Mouse (Mus musculus) myocyte (in vitro differentiated cells): ENCODE results near the gene Chd9. TPM values are rescaled to one million over a fixed set of nuclear protein-coding genes. Genes with fewer than 3 reads are reported as not detected.

Experiments
- H3K27me3 ChIP-seq: one replicate; pipeline ENCODE4 v1.6.1; 2011; ENCODE audit not compliant: control insufficient read depth, insufficient read depth, insufficient read length
- H3K36me3 ChIP-seq: one replicate; pipeline ENCODE4 v1.6.1; 2011; ENCODE audit not compliant: control insufficient read depth, insufficient read depth
- H3K4me2 ChIP-seq: one replicate; pipeline ENCODE4 v1.6.1; 2011; ENCODE audit warnings: low read depth, control low read depth
- H3K4me3 ChIP-seq: one replicate; pipeline ENCODE4 v1.5.1; 2011; ENCODE audit warnings: mild to moderate bottlenecking, control low read depth, moderate library complexity
- H3K79me2 ChIP-seq: one replicate; pipeline ENCODE4 v1.6.1; 2011; ENCODE audit not compliant: control insufficient read depth, insufficient read depth
- H3ac ChIP-seq: one replicate; pipeline ENCODE4 v1.6.1; 2011; ENCODE audit not compliant: control insufficient read depth, insufficient read length
- CEBPB ChIP-seq: IDR thresholded peaks from 2 replicates; pipeline ENCODE4 v1.6.1; 2011; ENCODE audit warnings: mild to moderate bottlenecking, moderate library complexity; ENCODE audit not compliant: poor library complexity, insufficient read depth, severe bottlenecking
- E2F4 ChIP-seq: IDR thresholded peaks from one replicate; pipeline ENCODE4 v1.6.1; 2011; ENCODE audit warnings: mild to moderate bottlenecking, control low read depth, moderate library complexity; ENCODE audit not compliant: insufficient read depth
- MAX ChIP-seq: IDR thresholded peaks from one replicate; pipeline ENCODE4 v1.6.1; 2011; ENCODE audit warnings: low read depth, mild to moderate bottlenecking, control low read depth
- MYOD1 ChIP-seq, 3 experiments: IDR thresholded peaks; one replicate each; pipeline ENCODE4 v1.6.1; 2011; ENCODE audit warnings: control low read depth in 2 of 3, low read depth in 2 of 3, mild to moderate bottlenecking in 2 of 3, moderate library complexity in 1 of 3; ENCODE audit not compliant: insufficient read length in 2 of 3, control insufficient read depth in 1 of 3
- MYOG ChIP-seq, 3 experiments: IDR thresholded peaks; one replicate each; pipeline ENCODE4 v1.6.1; 2011; ENCODE audit warnings: control low read depth in 2 of 3, low read depth in 2 of 3, mild to moderate bottlenecking in 2 of 3; ENCODE audit not compliant: insufficient read length in 2 of 3, control insufficient read depth in 1 of 3, insufficient read depth in 1 of 3
- POLR2A ChIP-seq: IDR thresholded peaks from one replicate; pipeline ENCODE4 v1.6.1; 2011; ENCODE audit warnings: low read depth, mild to moderate bottlenecking, control low read depth, moderate library complexity; ENCODE audit not compliant: insufficient read length
- POLR2AphosphoS2 ChIP-seq: IDR thresholded peaks from one replicate; pipeline ENCODE4 v1.6.1; 2011; ENCODE audit warnings: low read depth, control low read depth; ENCODE audit not compliant: insufficient read length
- REST ChIP-seq: IDR thresholded peaks from one replicate; pipeline ENCODE4 v1.6.1; 2011; ENCODE audit warnings: mild to moderate bottlenecking, control low read depth, moderate library complexity; ENCODE audit not compliant: insufficient read depth, insufficient read length
- SRF ChIP-seq: IDR thresholded peaks from one replicate; pipeline ENCODE4 v1.6.1; 2011; ENCODE audit warnings: low read depth; ENCODE audit not compliant: control insufficient read depth, insufficient read length
- TCF12 ChIP-seq: IDR thresholded peaks from one replicate; pipeline ENCODE4 v1.6.1; 2011; ENCODE audit warnings: mild to moderate bottlenecking, control low read depth; ENCODE audit not compliant: poor library complexity, insufficient read depth, severe bottlenecking
- TCF3 ChIP-seq: IDR thresholded peaks from one replicate; pipeline ENCODE4 v1.6.1; 2011; ENCODE audit warnings: low read depth, control low read depth; ENCODE audit not compliant: insufficient read length
- USF1 ChIP-seq: IDR thresholded peaks from one replicate; pipeline ENCODE4 v1.6.1; 2011; ENCODE audit warnings: low read depth, mild to moderate bottlenecking, control low read depth, moderate library complexity
- polyA plus RNA-seq: library from polyadenylated mRNA; unstranded; fragments of >200 nt; fragmentation: generic; extraction: Trizol; gene quantifications from one replicate; pipeline ENCODE4 v1.2.1, GENCODE M21; 2012; ENCODE audit warnings: missing spikeins

Chd9 gene
- polyA plus RNA-seq, 1 experiment: 29.6 TPM

DNA sequence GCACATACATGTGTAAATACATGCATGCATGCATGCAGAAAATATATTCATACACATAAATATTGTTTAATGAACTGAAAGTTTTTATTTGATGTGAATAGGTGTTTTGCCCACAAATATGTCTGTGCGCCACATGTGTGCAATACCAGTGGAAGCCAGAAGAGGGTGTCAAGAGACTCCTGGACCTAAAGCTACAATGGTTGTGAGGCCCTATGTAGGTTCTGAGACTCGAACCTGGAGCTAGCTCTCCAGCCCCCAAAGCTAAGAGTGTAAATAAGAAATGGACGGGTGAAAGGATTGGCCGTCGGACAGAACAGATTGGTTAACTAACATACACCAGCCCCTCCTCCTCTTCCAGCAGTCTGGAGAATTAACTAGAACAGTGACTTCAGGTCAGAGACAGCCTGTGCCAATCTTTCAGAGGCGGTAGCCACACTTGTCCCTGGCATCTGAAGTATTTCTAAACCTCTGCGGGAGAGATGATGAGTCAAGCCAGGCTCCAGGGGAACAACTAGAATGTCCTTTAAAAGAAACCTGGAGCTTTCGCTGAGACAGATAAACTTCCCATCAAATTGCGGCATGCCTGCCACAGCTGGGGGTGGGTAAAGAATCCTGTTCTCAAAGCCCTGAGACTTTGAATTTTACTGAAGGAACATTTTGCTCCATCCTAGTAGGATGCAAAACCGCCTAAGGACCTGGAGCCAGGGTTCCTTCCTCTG is 14.4 kb upstream of the Chd9 start:
- H3K79me2 ChIP-seq: no peaks in the 10 kb centered on the region
- no peak overlapping the region for H3ac ChIP-seq
- H3K4me3 ChIP-seq: no peak overlapping the region
- no peaks in the 10 kb centered on the region for H3K36me3 ChIP-seq
- no peak for TF ChIP-seq MAX
- no peak for TF ChIP-seq CEBPB
- TF ChIP-seq TCF12: no peak
- no peak for TF ChIP-seq POLR2A
- TF ChIP-seq USF1: no peak
- no peak for TF ChIP-seq MYOG (IDR thresholded peaks at IDR 0.05; ENCODE audit: control insufficient read depth in 1 of 3, insufficient read depth in 1 of 3, insufficient read length in 2 of 3, low read depth in 2 of 3)
- no peak for TF ChIP-seq SRF
- no peaks in the 10 kb centered on the region for H3K27me3 ChIP-seq
- H3K4me2 ChIP-seq: no peak overlapping the region

GRCm38 (mm10) chr8:90816061-90816882 is 11.9 kb upstream of the Chd9 start:
- Histone ChIP-seq H3ac (no peak overlapping the region), H3K4me3 (no peak overlapping the region), H3K36me3 (no peaks in the 10 kb centered on the region), H3K27me3 (no peaks in the 10 kb centered on the region), H3K4me2 (no peak overlapping the region), H3K79me2 (no peaks in the 10 kb centered on the region)
- no peak for TF ChIP-seq USF1
- TF ChIP-seq CEBPB: no peak
- no peak for TF ChIP-seq TCF12
- no peak for TF ChIP-seq MYOG (IDR thresholded peaks at IDR 0.05; ENCODE audit: control insufficient read depth in 1 of 3, insufficient read depth in 1 of 3, insufficient read length in 2 of 3, low read depth in 2 of 3)
- no peak for TF ChIP-seq REST

GRCm38 (mm10) chr8:90817293-90817692 is 10.9 kb upstream of the Chd9 start, which contains the start of gene Gm19935:
TSS of gene Gm19935 (minus strand) at chr8:90817393.
- H3K4me2 ChIP-seq: no peak within 1 kb of the TSS

DNA sequence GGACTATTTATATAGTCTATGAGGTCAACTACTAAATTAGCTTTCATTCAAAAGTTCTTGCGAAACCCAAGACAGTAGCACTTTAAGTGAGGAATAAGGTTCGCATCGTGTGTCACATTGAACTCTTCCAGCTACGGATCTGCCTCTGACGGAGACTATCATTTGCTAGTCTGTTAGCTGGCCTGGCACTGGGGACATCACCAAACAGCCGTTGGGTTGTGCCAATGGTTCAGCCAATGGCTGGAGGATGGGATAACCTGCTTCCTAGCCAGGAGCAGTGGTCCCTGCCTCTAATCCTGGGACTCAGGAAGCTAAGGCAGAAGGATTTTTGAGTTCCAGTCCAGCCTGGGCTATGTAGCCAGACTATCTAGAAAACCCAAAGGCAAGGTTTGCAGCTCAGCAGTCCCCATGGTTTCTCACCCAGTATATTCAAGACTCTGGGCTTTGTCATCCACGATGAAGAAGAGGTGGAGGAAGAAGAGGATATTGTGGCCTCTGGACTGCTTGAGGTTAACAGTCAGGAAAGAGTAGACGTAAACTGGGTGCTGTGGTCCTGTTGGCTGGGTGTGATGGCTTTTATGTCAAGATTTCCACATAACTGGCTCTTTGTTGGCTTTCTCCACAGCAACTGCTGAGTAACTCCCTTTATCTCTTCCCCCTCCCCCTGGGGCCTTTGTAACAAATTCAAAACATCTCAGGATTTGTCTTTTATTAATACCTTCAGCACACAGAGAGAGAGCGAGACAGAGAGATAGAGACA is 8.4 kb upstream of the Chd9 start:
- Histone ChIP-seq H3K4me2 (no peak overlapping the region), H3K79me2 (no peaks in the 10 kb centered on the region), H3K4me3 (no peak overlapping the region), H3ac (no peak overlapping the region), H3K27me3 (no peaks in the 10 kb centered on the region), H3K36me3 (no peaks in the 10 kb centered on the region)
- TF ChIP-seq REST (no peak), MAX (no peak), MYOD1 (IDR thresholded peaks at IDR 0.05; ENCODE audit: control insufficient read depth in 1 of 3, insufficient read length in 2 of 3, low read depth in 2 of 3) (no peak), TCF3 (no peak), CEBPB (no peak), MYOG (IDR thresholded peaks at IDR 0.05; ENCODE audit: control insufficient read depth in 1 of 3, insufficient read depth in 1 of 3, insufficient read length in 2 of 3, low read depth in 2 of 3) (no peak), USF1 (no peak), TCF12 (no peak), POLR2A (no peak), SRF (no peak), E2F4 (no peak), POLR2AphosphoS2 (no peak)

More at GRCm38 (mm10) chr8:90817293-90817692, 10.9 kb upstream of the Chd9 start, which contains the start of gene Gm19935:
- Histone ChIP-seq H3K79me2 (no peaks in the 10 kb centered on the region), H3K27me3 (no peaks in the 10 kb centered on the region), H3K36me3 (no peaks in the 10 kb centered on the region), H3ac (no peak within 1 kb of the TSS), H3K4me3 (no peak within 1 kb of the TSS)
- no peak for TF ChIP-seq MYOD1 (IDR thresholded peaks at IDR 0.05; ENCODE audit: control insufficient read depth in 1 of 3, insufficient read length in 2 of 3, low read depth in 2 of 3)
- TF ChIP-seq SRF: no peak
- TF ChIP-seq MAX: no peak
- no peak for TF ChIP-seq TCF12
- no peak for TF ChIP-seq USF1
- TF ChIP-seq E2F4: no peak
- TF ChIP-seq TCF3: no peak
- no peak for TF ChIP-seq POLR2AphosphoS2
- TF ChIP-seq MYOG (IDR thresholded peaks at IDR 0.05; ENCODE audit: control insufficient read depth in 1 of 3, insufficient read depth in 1 of 3, insufficient read length in 2 of 3, low read depth in 2 of 3): no peak
- no peak for TF ChIP-seq REST
- TF ChIP-seq CEBPB: no peak
- no peak for TF ChIP-seq POLR2A
